9 mouse cellular contexts compared by ENCODE assay signal in the genomic region with DNA sequence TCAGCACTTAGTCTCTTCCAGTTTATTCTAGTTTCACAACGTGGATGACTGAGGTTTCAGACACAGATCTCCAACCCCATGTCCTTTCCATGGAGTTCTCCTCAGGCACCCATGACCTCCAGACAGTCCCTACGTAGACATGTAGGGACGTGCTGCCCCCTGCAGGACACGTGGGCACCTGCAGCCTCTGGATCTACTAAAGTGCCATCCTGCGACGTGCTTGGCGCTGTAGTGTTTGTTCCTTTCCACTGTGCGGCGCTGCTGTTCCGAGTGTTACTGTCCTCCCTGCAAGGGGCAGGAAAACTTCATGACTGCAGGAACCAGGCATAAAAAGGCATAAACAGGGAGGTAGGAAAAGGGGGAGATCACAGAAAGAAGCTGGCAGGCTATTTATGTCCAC. TPM values are rescaled to one million over a fixed set of nuclear protein-coding genes. Genes with fewer than 3 reads are reported as not detected.
A peak's percentile ranks its signal among the peaks of the same experiment; 100 is the strongest.
DNase-seq lines count a peak whose midpoint lies in the region; ATAC-seq lines count a peak whose summit lies in the region.
"Had no signal": no experiment of that assay in that cellular context is flagged by ENCODE, and none has a peak within 500 bp of the region (broad histone marks: within the 10 kb centered on the region; RNA-seq: fewer than 3 reads in every experiment).

No protein-coding gene starts in this region.

- no peak overlapping the region for H3K27ac ChIP-seq in heart, embryonic 11.5 days (ENCODE audit: low read depth, low read length)
- H3K27ac ChIP-seq in embryonic facial prominence, embryonic 11.5 days (replicated peaks; ENCODE audit: low read depth, low read length) = no peak overlapping the region
- H3K27ac ChIP-seq: stomach, embryonic 15.5 days had no signal

- H3K4me3 ChIP-seq in heart, embryonic 11.5 days (ENCODE audit: low read depth, low read length) = no peak overlapping the region
- no peak overlapping the region for H3K4me3 ChIP-seq in embryonic facial prominence, embryonic 11.5 days (ENCODE audit: low read depth, low read length)
- H3K4me3 ChIP-seq: stomach, embryonic 15.5 days had no signal

- 3% methylated on average over 10 of the region's 10 CpGs for WGBS in heart, embryonic 11.5 days (ENCODE audit: insufficient replicate concordance)
- 2% methylated on average over 10 of the region's 10 CpGs for WGBS in embryonic facial prominence, embryonic 11.5 days

- H3K27me3 ChIP-seq in heart, embryonic 11.5 days (ENCODE audit: control insufficient read depth, insufficient read depth, low read length) = no peaks in the 10 kb centered on the region
- H3K27me3 ChIP-seq in embryonic facial prominence, embryonic 11.5 days (ENCODE audit: control insufficient read depth, insufficient read depth, low read length) = no peaks in the 10 kb centered on the region
- H3K27me3 ChIP-seq: stomach, embryonic 15.5 days had no signal

- peak; percentile 82 to 90 for DNase-seq in heart, adult 18-20 months
- DNase-seq in adrenal gland, postnatal 4 days (ENCODE audit: low spot score in 2 of 2) = peak; percentile 67 to 82
- peak; percentile 83 for DNase-seq in embryonic facial prominence, embryonic 11.5 days (ENCODE audit: low spot score)
- peak; percentile 88 for DNase-seq in heart, postnatal 4 days
- DNase-seq in left cerebral cortex, adult 8-10 months (ENCODE audit: low spot score in 2 of 2) = peak; percentile 23 to 30
- DNase-seq in mesoderm, embryonic 11.5 days (ENCODE audit: low read depth, low spot score) = peak; percentile 88
- DNase-seq in spleen, postnatal 36 days (ENCODE audit: low spot score in 2 of 2) = peak; percentile 66 to 74

- H3K9me3 ChIP-seq in heart, embryonic 11.5 days (replicated peaks; ENCODE audit: control insufficient read depth, low read length) = no peaks in the 10 kb centered on the region
- no peaks in the 10 kb centered on the region for H3K9me3 ChIP-seq in embryonic facial prominence, embryonic 11.5 days (replicated peaks; ENCODE audit: control insufficient read depth, low read length)
- H3K9me3 ChIP-seq: stomach, embryonic 15.5 days had no signal

- no peaks in the 10 kb centered on the region for H3K4me1 ChIP-seq in heart, embryonic 11.5 days (ENCODE audit: control insufficient read depth, insufficient read depth, low read length)
- H3K4me1 ChIP-seq in embryonic facial prominence, embryonic 11.5 days (ENCODE audit: control insufficient read depth, insufficient read depth, low read length) = no peaks in the 10 kb centered on the region
- H3K4me1 ChIP-seq: stomach, embryonic 15.5 days had no signal

- no peak for ATAC-seq in heart, embryonic 11.5 days (replicated peaks; ENCODE audit: insufficient number of reproducible peaks, low FRiP score, low TSS enrichment)
- no peak for ATAC-seq in embryonic facial prominence, embryonic 11.5 days (replicated peaks; ENCODE audit: insufficient number of reproducible peaks, low FRiP score, low TSS enrichment, low read depth)

- H3K36me3 ChIP-seq in heart, embryonic 11.5 days (ENCODE audit: control insufficient read depth, insufficient read depth, low read length) = no peaks in the 10 kb centered on the region
- H3K36me3 ChIP-seq in embryonic facial prominence, embryonic 11.5 days (replicated peaks; ENCODE audit: control insufficient read depth, insufficient read depth, low read depth, low read length) = no peaks in the 10 kb centered on the region
- H3K36me3 ChIP-seq: stomach, embryonic 15.5 days had no signal

- H3K9ac ChIP-seq in heart, embryonic 11.5 days (ENCODE audit: low read depth, low read length) = no peak overlapping the region
- H3K9ac ChIP-seq in embryonic facial prominence, embryonic 11.5 days (replicated peaks; ENCODE audit: low read length) = no peak overlapping the region
- H3K9ac ChIP-seq: stomach, embryonic 15.5 days had no signal

- no peak overlapping the region for H3K4me2 ChIP-seq in heart, embryonic 11.5 days
- H3K4me2 ChIP-seq in embryonic facial prominence, embryonic 11.5 days (ENCODE audit: low read depth, low read length) = no peak overlapping the region
- H3K4me2 ChIP-seq: stomach, embryonic 15.5 days had no signal

RNA-seq across cellular contexts. Expression of a gene that starts 19.1 kb away (rescaled TPM):
- not detected for total RNA-seq in heart, adult 18-20 months (2021)
- polyA plus RNA-seq in heart, embryonic 11.5 days (2014; fragmentation: Nextera tagmentation; extraction: Ambion mirVana) = not detected in 2 replicates
- under 1 TPM; 0.08 to 0.14 TPM for total RNA-seq in adrenal gland, postnatal 4 days (2021)
- polyA plus RNA-seq in embryonic facial prominence, embryonic 11.5 days (2014; fragmentation: Nextera tagmentation; extraction: Ambion mirVana) = 0.06 and 0.49 TPM in 2 replicates
- not detected for total RNA-seq in heart, postnatal 4 days (2021)
- under 1 TPM; 0.30 to 0.78 (median 0.58) TPM for total RNA-seq in left cerebral cortex, adult 8-10 months (2022)

Comparison
In these comparisons a context has a peak if more than half of its experiments do, and no peak if none do; other contexts are left out.
1. DNase-seq: peak in every context shown above with its lines; median percentile 88 in heart, postnatal 4 days; 88 in mesoderm, embryonic 11.5 days; 86 in heart, adult 18-20 months; 83 in embryonic facial prominence, embryonic 11.5 days; 74 in adrenal gland, postnatal 4 days; 70 in spleen, postnatal 36 days; 26 in left cerebral cortex, adult 8-10 months.